Mouse (Mus musculus): ENCODE measurements around the gene Cish. TPM values are rescaled to one million over a fixed set of nuclear protein-coding genes. Genes with fewer than 3 reads are reported as not detected.
A peak's percentile ranks its signal among the peaks of the same experiment; 100 is the strongest.

Cish gene
- polyA plus RNA-seq, 1 experiment from 2014 or later, result 3.7 TPM

GRCm38 (mm10) chr9:107287294-107287693, 8.5 kb upstream of the Cish start:
- ATAC-seq (replicated peaks; ENCODE audit: insufficient number of reproducible peaks, low FRiP score, low TSS enrichment, low read depth), result no peak
- no peaks in the 10 kb centered on the region; the same call in 1 of the 2 replicates for H3K27me3 ChIP-seq (ENCODE audit: control insufficient read depth, insufficient read depth, low read length)
- H3K9ac ChIP-seq (replicated peaks; ENCODE audit: low read length), result no peak overlapping the region
- no peak overlapping the region for H3K27ac ChIP-seq (replicated peaks; ENCODE audit: low read depth, low read length)
- no peak overlapping the region for H3K4me2 ChIP-seq (ENCODE audit: low read depth, low read length)
- 63% methylated on average over 2 of the region's 2 CpGs for WGBS
- no peaks in the 10 kb centered on the region; the same call in 1 of the 2 replicates for H3K4me1 ChIP-seq (ENCODE audit: control insufficient read depth, insufficient read depth, low read length)
- DNase-seq (ENCODE audit: low spot score), result no peak
- H3K9me3 ChIP-seq (replicated peaks; ENCODE audit: control insufficient read depth, low read length), result no peaks in the 10 kb centered on the region
- H3K4me3 ChIP-seq (ENCODE audit: low read depth, low read length), result no peak overlapping the region
- no peaks in the 10 kb centered on the region for H3K36me3 ChIP-seq (replicated peaks; ENCODE audit: control insufficient read depth, insufficient read depth, low read depth, low read length)

- no peak for ATAC-seq (replicated peaks; ENCODE audit: insufficient number of reproducible peaks, low FRiP score, low TSS enrichment, low read depth)
Observed at GRCm38 (mm10) chr9:107288105-107288650, 7.6 kb upstream of the Cish start.

GRCm38 (mm10) chr9:107288711-107289110, 7.1 kb upstream of the Cish start:
- WGBS, result 26% methylated on average over 8 of the region's 8 CpGs
- no peak for DNase-seq (ENCODE audit: low spot score)
- peaks cover 2% of the 10 kb centered on the region; the same call in 1 of the 2 replicates for H3K27me3 ChIP-seq (ENCODE audit: control insufficient read depth, insufficient read depth, low read length)
- H3K4me2 ChIP-seq (ENCODE audit: low read depth, low read length), result peak overlapping the region; percentile 83
- H3K9me3 ChIP-seq (replicated peaks; ENCODE audit: control insufficient read depth, low read length), result no peaks in the 10 kb centered on the region
- no peaks in the 10 kb centered on the region for H3K36me3 ChIP-seq (replicated peaks; ENCODE audit: control insufficient read depth, insufficient read depth, low read depth, low read length)
- no peaks in the 10 kb centered on the region; the same call in 1 of the 2 replicates for H3K4me1 ChIP-seq (ENCODE audit: control insufficient read depth, insufficient read depth, low read length)
- H3K9ac ChIP-seq (replicated peaks; ENCODE audit: low read length), result no peak overlapping the region
- no peak overlapping the region for H3K27ac ChIP-seq (replicated peaks; ENCODE audit: low read depth, low read length)
- H3K4me3 ChIP-seq (ENCODE audit: low read depth, low read length), result peak overlapping the region; percentile 47
- ATAC-seq (replicated peaks; ENCODE audit: insufficient number of reproducible peaks, low FRiP score, low TSS enrichment, low read depth), result no peak

More at GRCm38 (mm10) chr9:107288105-107288650, 7.6 kb upstream of the Cish start:
- H3K36me3 ChIP-seq (replicated peaks; ENCODE audit: control insufficient read depth, insufficient read depth, low read depth, low read length), result no peaks in the 10 kb centered on the region
- DNase-seq (ENCODE audit: low spot score), result no peak
- H3K4me3 ChIP-seq (ENCODE audit: low read depth, low read length), result no peak overlapping the region
- H3K4me1 ChIP-seq (ENCODE audit: control insufficient read depth, insufficient read depth, low read length), result no peaks in the 10 kb centered on the region; the same call in 1 of the 2 replicates
- no peaks in the 10 kb centered on the region for H3K9me3 ChIP-seq (replicated peaks; ENCODE audit: control insufficient read depth, low read length)
- no peak overlapping the region for H3K9ac ChIP-seq (replicated peaks; ENCODE audit: low read length)
- H3K4me2 ChIP-seq (ENCODE audit: low read depth, low read length), result no peak overlapping the region
- WGBS, result 89% methylated on average over 14 of the region's 14 CpGs
- peaks cover 2% of the 10 kb centered on the region; the same call in 1 of the 2 replicates for H3K27me3 ChIP-seq (ENCODE audit: control insufficient read depth, insufficient read depth, low read length)
- no peak overlapping the region for H3K27ac ChIP-seq (replicated peaks; ENCODE audit: low read depth, low read length)

- 2% methylated on average over 47 of the region's 49 CpGs for WGBS
- H3K4me1 ChIP-seq (ENCODE audit: control insufficient read depth, insufficient read depth, low read length), result no peaks in the 10 kb centered on the region; the same call in 1 of the 2 replicates
- H3K27ac ChIP-seq (replicated peaks; ENCODE audit: low read depth, low read length), result no peak within 1 kb of the TSS
- no peaks in the 10 kb centered on the region for H3K9me3 ChIP-seq (replicated peaks; ENCODE audit: control insufficient read depth, low read length)
- peak within 1 kb of the TSS; percentile 83 for H3K4me2 ChIP-seq (ENCODE audit: low read depth, low read length)
- peak; percentile 91 for DNase-seq (ENCODE audit: low spot score)
- H3K4me3 ChIP-seq (ENCODE audit: low read depth, low read length), result peak within 1 kb of the TSS; percentile 47
- ATAC-seq (replicated peaks; ENCODE audit: insufficient number of reproducible peaks, low FRiP score, low TSS enrichment, low read depth), result peak; percentile 66
- peaks cover 2% of the 10 kb centered on the region; the same call in 1 of the 2 replicates for H3K27me3 ChIP-seq (ENCODE audit: control insufficient read depth, insufficient read depth, low read length)
- peak within 1 kb of the TSS; percentile 47 for H3K9ac ChIP-seq (replicated peaks; ENCODE audit: low read length)
- no peaks in the 10 kb centered on the region for H3K36me3 ChIP-seq (replicated peaks; ENCODE audit: control insufficient read depth, insufficient read depth, low read depth, low read length)
Observed at GRCm38 (mm10) chr9:107289211-107290076, 6.4 kb upstream of the Cish start, which contains the start of gene Mapkapk3. Gene Mapkapk3, minus strand, starts transcription at chr9:107289877.

GRCm38 (mm10) chr9:107290897-107291296, 4.9 kb upstream of the Cish start:
- Histone ChIP-seq H3K36me3 (replicated peaks; ENCODE audit: control insufficient read depth, insufficient read depth, low read depth, low read length) (no peaks in the 10 kb centered on the region), H3K9ac (replicated peaks; ENCODE audit: low read length) (no peak overlapping the region), H3K27ac (replicated peaks; ENCODE audit: low read depth, low read length) (no peak overlapping the region), H3K9me3 (replicated peaks; ENCODE audit: control insufficient read depth, low read length) (no peaks in the 10 kb centered on the region), H3K27me3 (ENCODE audit: control insufficient read depth, insufficient read depth, low read length) (peaks cover 2% of the 10 kb centered on the region; the same call in 1 of the 2 replicates), H3K4me3 (ENCODE audit: low read depth, low read length) (no peak overlapping the region), H3K4me1 (ENCODE audit: control insufficient read depth, insufficient read depth, low read length) (no peaks in the 10 kb centered on the region; the same call in 1 of the 2 replicates), H3K4me2 (ENCODE audit: low read depth, low read length) (no peak overlapping the region)
- ATAC-seq (replicated peaks; ENCODE audit: insufficient number of reproducible peaks, low FRiP score, low TSS enrichment, low read depth), result no peak
- peak; percentile 91 for DNase-seq (ENCODE audit: low spot score)
- WGBS, result 29% methylated on average over 10 of the region's 10 CpGs

GRCm38 (mm10) chr9:107294249-107294648, 1.6 kb upstream of the Cish start:
- DNase-seq (ENCODE audit: low spot score), result peak; percentile 78
- ATAC-seq (replicated peaks; ENCODE audit: insufficient number of reproducible peaks, low FRiP score, low TSS enrichment, low read depth), result no peak
- H3K4me1 ChIP-seq (ENCODE audit: control insufficient read depth, insufficient read depth, low read length), result no peaks in the 10 kb centered on the region; the same call in 1 of the 2 replicates

GRCm38 (mm10) chr9:107295616-107296015, 210 bp upstream of the Cish start:
- no peak overlapping the region for H3K9ac ChIP-seq (replicated peaks; ENCODE audit: low read length)
- H3K27ac ChIP-seq (replicated peaks; ENCODE audit: low read depth, low read length), result no peak overlapping the region
- H3K36me3 ChIP-seq (replicated peaks; ENCODE audit: control insufficient read depth, insufficient read depth, low read depth, low read length), result no peaks in the 10 kb centered on the region
- no peak for ATAC-seq (replicated peaks; ENCODE audit: insufficient number of reproducible peaks, low FRiP score, low TSS enrichment, low read depth)
- H3K4me3 ChIP-seq (ENCODE audit: low read depth, low read length), result no peak overlapping the region
- no peaks in the 10 kb centered on the region for H3K4me1 ChIP-seq (ENCODE audit: control insufficient read depth, insufficient read depth, low read length)
- H3K9me3 ChIP-seq (replicated peaks; ENCODE audit: control insufficient read depth, low read length), result no peaks in the 10 kb centered on the region
- 0 out of 2 replicates have a peak, but pooled peaks cover 2% of the 10 kb centered on the region for H3K27me3 ChIP-seq (ENCODE audit: control insufficient read depth, insufficient read depth, low read length)
- 75% methylated on average over 4 of the region's 4 CpGs for WGBS
- no peak overlapping the region for H3K4me2 ChIP-seq (ENCODE audit: low read depth, low read length)
- no peak for DNase-seq (ENCODE audit: low spot score)

More at GRCm38 (mm10) chr9:107294249-107294648, 1.6 kb upstream of the Cish start:
- Histone ChIP-seq H3K27me3 (ENCODE audit: control insufficient read depth, insufficient read depth, low read length) (0 out of 2 replicates have a peak, but pooled peaks cover 2% of the 10 kb centered on the region), H3K27ac (replicated peaks; ENCODE audit: low read depth, low read length) (no peak overlapping the region), H3K4me3 (ENCODE audit: low read depth, low read length) (no peak overlapping the region), H3K4me2 (ENCODE audit: low read depth, low read length) (no peak overlapping the region), H3K9me3 (replicated peaks; ENCODE audit: control insufficient read depth, low read length) (no peaks in the 10 kb centered on the region), H3K36me3 (replicated peaks; ENCODE audit: control insufficient read depth, insufficient read depth, low read depth, low read length) (no peaks in the 10 kb centered on the region), H3K9ac (replicated peaks; ENCODE audit: low read length) (no peak overlapping the region)
- WGBS, result 6% methylated on average over 6 of the region's 6 CpGs

All from embryonic facial prominence, embryonic 11.5 days (tissue).